Mouse (Mus musculus) liver, embryonic 11.5 days (tissue): ENCODE results near the gene Tex45. TPM values are rescaled to one million over a fixed set of nuclear protein-coding genes. Genes with fewer than 3 reads are reported as not detected.

Source experiments
- ATAC-seq: fragments of 200-750 bp; cut with Nextera tagmentation; replicated peaks from 2 replicates; pipeline ENCODE4 v1.8.0; 2017; ENCODE audit warnings: moderate number of reproducible peaks, mild to moderate bottlenecking, moderate TSS enrichment, moderate library complexity; ENCODE audit not compliant: low FRiP score
- DNase-seq: peaks from one replicate; pipeline ENCODE4 v3.0.0-alpha.2; 2017; ENCODE audit warnings: low spot score
- H3K27ac ChIP-seq: fragments of 300-500 bp; sonication (generic); 2 replicates; pipeline ENCODE4 v1.5.1; 2014; ENCODE audit warnings: mild to moderate bottlenecking, low read depth, low read length, control low read depth
- H3K27me3 ChIP-seq: fragments of 300-500 bp; sonication (generic); replicated peaks from 2 replicates; pipeline ENCODE4 v1.6.1; 2014; ENCODE audit warnings: low read length, mixed read lengths; ENCODE audit not compliant: control insufficient read depth, insufficient read depth
- H3K36me3 ChIP-seq: fragments of 300-500 bp; sonication (generic); 2 replicates; pipeline ENCODE4 v1.6.1; 2014; ENCODE audit warnings: mild to moderate bottlenecking, low read length, moderate library complexity, mixed read lengths; ENCODE audit not compliant: control insufficient read depth, insufficient read depth
- H3K4me1 ChIP-seq: fragments of 300-500 bp; sonication (generic); replicated peaks from 2 replicates; pipeline ENCODE4 v1.6.1; 2014; ENCODE audit warnings: low read length, mixed read lengths; ENCODE audit not compliant: control insufficient read depth, insufficient read depth
- H3K4me2 ChIP-seq: fragments of 300-500 bp; sonication (generic); 2 replicates; pipeline ENCODE4 v1.6.1; 2014; ENCODE audit warnings: mild to moderate bottlenecking, control low read depth, moderate library complexity
- H3K4me3 ChIP-seq: fragments of 300-500 bp; sonication (generic); 2 replicates; pipeline ENCODE4 v1.5.1; 2014; ENCODE audit warnings: low read depth, low read length, control low read depth
- H3K9ac ChIP-seq: fragments of 300-500 bp; sonication (generic); 2 replicates; pipeline ENCODE4 v1.6.1; 2014; ENCODE audit warnings: low read depth, low read length, control low read depth
- H3K9me3 ChIP-seq: fragments of 300-500 bp; sonication (generic); 2 replicates; pipeline ENCODE4 v1.6.1; 2016; ENCODE audit warnings: low read length, inconsistent platforms, mixed read lengths; ENCODE audit not compliant: control insufficient read depth
- WGBS: fragments of 180-500 bp; shearing (Covaris S2); extraction: QIAGEN DNeasy Blood & Tissue Kit; methylation state at CpG from one replicate; pipeline ENCODE4 v1.1.7; 2014; 5-methylcytosine and 5-hydroxymethylcytosine counted together
- polyA plus RNA-seq: library from polyadenylated mRNA; unstranded; fragments of >200 nt; fragmentation: Nextera tagmentation; extraction: Ambion mirVana; gene quantifications from 2 replicates; pipeline ENCODE4 v1.2.1, GENCODE M21; 2014

Tex45 gene
- polyA plus RNA-seq, 1 experiment from 2014 or later: not detected

DNA sequence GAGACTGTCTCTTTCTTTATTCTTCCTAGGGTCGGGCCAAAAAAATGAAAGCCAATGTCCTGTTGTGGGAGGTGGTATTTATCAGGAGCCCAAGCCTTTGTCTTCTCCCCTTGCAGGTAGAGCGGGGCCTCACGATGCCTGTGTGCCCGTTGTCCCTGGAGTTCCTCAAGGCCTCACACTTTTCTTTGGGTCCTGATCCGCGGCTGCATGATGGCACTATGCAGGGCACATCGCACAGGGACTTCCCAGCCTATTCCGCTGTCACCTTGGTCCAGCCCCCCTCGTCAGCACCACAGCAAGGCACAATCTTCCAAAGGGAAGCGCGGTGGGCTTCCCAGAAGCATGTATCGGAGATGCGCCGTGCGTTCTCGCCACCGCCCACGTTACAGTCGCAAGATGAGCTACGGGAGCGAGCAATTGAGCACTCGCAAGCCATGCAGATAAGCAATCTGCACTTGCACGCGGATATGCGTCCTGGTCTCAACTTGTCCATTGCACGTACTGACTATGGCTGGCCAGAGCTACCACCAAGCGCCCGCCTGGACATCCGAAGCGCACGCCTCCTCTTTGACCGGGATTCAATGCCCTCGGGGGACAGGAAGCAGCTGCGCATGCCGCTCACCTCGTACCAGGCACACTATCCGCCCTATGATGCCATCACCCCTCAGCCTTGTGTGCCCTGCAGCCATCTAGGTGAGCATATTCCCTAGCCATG is 5.2 kb downstream of the Tex45 start:
- Histone ChIP-seq H3K4me1 (0 out of 2 replicates have a peak, but pooled peaks cover 3% of the 10 kb centered on the region), H3K4me3 (peak overlapping the region; percentile 33), H3K4me2 (peak overlapping the region; percentile 64), H3K9me3 (no peaks in the 10 kb centered on the region), H3K36me3 (no peaks in the 10 kb centered on the region), H3K9ac (no peak overlapping the region), H3K27ac (no peak overlapping the region), H3K27me3 (peaks cover 9% of the 10 kb centered on the region)
- no peak for DNase-seq
- 0 out of 2 replicates have a peak, but pooled peaks have one; percentile 27 for ATAC-seq
- 19% methylated on average over 37 of the region's 37 CpGs for WGBS

DNA sequence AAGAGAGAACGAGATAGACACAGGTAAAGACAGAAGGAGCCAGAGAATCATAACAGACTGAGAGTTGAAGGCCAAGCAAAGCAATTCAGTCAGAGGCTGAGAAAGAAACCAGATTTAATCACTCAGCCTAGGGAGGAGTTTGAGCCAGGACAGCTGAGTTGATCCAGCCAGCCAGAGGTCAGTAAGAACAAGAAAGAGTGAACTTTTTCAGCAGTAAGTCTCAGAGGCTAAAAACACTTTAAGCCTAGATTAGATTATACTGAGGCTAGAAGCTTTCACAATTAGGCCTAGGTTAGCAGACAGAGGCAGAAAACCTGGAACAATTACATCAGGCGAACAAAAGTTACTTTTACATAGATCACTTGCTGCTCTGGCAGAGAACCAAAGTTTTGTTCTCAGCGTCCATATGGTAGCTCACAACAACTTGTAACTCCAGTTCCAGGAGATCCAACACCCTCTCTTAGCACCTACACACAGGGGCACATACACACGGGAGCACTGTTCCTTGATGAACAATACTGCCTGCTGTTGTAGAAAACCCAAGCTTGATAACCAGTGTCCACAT is 9.6 kb downstream of the Tex45 start:
- no peaks in the 10 kb centered on the region for H3K36me3 ChIP-seq
- WGBS: 63% methylated on average over 4 of the region's 4 CpGs
- no peak overlapping the region for H3K27ac ChIP-seq
- DNase-seq (no peak), ATAC-seq (no peak)
- no peak overlapping the region for H3K4me3 ChIP-seq
- peaks cover 9% of the 10 kb centered on the region for H3K27me3 ChIP-seq
- H3K9me3 ChIP-seq: no peaks in the 10 kb centered on the region
- no peak overlapping the region for H3K9ac ChIP-seq
- no peak overlapping the region for H3K4me2 ChIP-seq
- H3K4me1 ChIP-seq: 0 out of 2 replicates have a peak, but pooled peaks cover 3% of the 10 kb centered on the region

DNA sequence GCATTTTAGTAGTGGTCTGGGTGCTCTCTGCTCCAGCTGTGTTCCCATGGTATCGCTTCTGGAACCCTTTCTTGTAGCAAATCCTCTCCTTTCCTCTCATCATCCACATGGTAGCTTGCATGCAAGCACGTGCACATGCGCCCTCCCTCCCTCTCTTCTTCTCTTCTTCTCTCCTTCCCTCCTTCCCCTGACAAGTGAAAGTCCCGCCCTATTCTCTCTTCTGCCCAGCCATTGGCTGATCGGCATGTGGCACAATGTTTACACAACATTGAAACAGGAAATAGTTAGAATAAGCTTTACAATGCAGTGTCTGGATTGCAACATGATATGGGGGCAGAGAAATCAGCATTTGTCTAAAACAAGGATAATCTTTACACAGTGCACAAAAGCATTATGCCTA is 10.9 kb downstream of the Tex45 start:
- Histone ChIP-seq H3K4me2 (peak overlapping the region; percentile 9; the same call in 1 of the 2 replicates), H3K27me3 (no peaks in the 10 kb centered on the region), H3K36me3 (no peaks in the 10 kb centered on the region), H3K4me3 (no peak overlapping the region), H3K4me1 (no peaks in the 10 kb centered on the region), H3K9me3 (no peaks in the 10 kb centered on the region), H3K9ac (no peak overlapping the region), H3K27ac (no peak overlapping the region)
- WGBS: 45% methylated on average over 5 of the region's 5 CpGs
- ATAC-seq (peak; percentile 44; the same call in 1 of the 2 replicates), DNase-seq (no peak)

DNA sequence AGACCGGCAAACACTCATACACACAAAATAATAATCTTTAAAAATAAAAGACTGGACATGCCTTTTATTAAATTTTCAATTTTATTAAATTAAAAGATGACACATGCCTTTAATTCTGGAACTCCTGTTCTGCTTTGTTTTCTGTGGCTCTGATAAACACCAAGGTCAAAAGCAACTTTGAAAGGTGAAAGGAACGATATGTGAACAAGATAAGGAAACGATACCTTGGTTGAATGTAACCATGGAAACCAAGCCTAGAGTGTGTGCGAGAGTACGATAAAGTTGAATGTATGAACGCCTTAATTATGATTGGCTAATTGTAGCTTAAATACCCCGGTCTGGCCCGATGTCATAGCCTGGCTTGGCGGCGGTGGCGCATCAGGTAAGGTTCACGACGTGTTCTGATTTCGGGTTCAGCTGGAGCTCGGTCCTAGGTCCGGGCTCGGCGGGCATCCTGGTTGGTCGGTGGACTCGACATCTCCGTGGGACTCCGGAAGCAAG is 11.6 kb downstream of the Tex45 start:
- no peak for ATAC-seq
- DNase-seq: no peak
- Histone ChIP-seq H3K4me2 (no peak overlapping the region), H3K4me1 (no peaks in the 10 kb centered on the region), H3K36me3 (no peaks in the 10 kb centered on the region), H3K27me3 (no peaks in the 10 kb centered on the region), H3K27ac (no peak overlapping the region), H3K9ac (no peak overlapping the region), H3K4me3 (no peak overlapping the region), H3K9me3 (no peaks in the 10 kb centered on the region)
- WGBS: 76% methylated on average over 22 of the region's 22 CpGs

DNA sequence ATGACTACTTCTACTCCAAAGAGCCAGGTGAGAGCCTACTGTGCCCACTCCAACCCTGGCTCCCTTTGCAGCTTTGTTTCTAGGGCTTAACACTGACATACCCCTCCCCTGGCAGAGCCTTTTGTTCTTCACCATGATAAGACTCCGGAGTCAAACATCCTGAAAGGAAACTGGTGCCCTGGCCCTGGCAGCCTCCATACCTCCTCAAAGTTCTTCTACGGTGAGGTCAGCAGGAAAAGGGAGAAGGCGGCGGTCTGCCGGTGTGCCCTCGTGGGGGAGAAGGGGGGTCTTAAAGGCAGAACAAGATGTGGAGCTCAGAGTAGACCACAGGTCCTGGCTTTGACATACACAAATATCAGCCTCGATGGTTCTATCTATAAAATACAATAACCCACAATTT is 12.9 kb downstream of the Tex45 start:
- DNase-seq (no peak), ATAC-seq (no peak)
- no peak overlapping the region for H3K4me3 ChIP-seq
- H3K27me3 ChIP-seq: no peaks in the 10 kb centered on the region
- H3K27ac ChIP-seq: no peak overlapping the region
- no peak overlapping the region for H3K9ac ChIP-seq
- no peaks in the 10 kb centered on the region for H3K36me3 ChIP-seq
- 64% methylated on average over 7 of the region's 7 CpGs for WGBS
- no peak overlapping the region for H3K4me2 ChIP-seq
- H3K9me3 ChIP-seq: no peaks in the 10 kb centered on the region
- no peaks in the 10 kb centered on the region for H3K4me1 ChIP-seq

DNA sequence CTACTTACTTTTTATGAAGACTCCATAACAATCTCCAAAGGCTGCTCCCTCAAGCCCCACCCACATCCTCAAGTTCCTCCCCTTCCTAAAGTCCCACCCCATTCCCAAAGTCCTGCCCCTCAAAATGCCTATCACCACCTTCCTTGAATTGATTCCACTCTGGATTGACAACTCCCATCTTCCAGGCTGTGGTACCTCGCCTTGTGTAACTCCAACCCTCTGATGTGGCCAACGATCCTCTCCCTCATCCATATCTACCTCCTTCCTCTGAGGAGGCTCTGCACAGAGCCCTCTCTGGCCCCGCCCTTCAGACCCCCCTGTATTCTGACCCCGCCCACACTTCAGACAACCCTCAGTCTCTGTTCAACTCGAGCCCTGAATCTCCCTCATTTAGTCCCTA is 14.5 kb downstream of the Tex45 start:
- no peaks in the 10 kb centered on the region for H3K9me3 ChIP-seq
- H3K36me3 ChIP-seq: no peaks in the 10 kb centered on the region

DNA sequence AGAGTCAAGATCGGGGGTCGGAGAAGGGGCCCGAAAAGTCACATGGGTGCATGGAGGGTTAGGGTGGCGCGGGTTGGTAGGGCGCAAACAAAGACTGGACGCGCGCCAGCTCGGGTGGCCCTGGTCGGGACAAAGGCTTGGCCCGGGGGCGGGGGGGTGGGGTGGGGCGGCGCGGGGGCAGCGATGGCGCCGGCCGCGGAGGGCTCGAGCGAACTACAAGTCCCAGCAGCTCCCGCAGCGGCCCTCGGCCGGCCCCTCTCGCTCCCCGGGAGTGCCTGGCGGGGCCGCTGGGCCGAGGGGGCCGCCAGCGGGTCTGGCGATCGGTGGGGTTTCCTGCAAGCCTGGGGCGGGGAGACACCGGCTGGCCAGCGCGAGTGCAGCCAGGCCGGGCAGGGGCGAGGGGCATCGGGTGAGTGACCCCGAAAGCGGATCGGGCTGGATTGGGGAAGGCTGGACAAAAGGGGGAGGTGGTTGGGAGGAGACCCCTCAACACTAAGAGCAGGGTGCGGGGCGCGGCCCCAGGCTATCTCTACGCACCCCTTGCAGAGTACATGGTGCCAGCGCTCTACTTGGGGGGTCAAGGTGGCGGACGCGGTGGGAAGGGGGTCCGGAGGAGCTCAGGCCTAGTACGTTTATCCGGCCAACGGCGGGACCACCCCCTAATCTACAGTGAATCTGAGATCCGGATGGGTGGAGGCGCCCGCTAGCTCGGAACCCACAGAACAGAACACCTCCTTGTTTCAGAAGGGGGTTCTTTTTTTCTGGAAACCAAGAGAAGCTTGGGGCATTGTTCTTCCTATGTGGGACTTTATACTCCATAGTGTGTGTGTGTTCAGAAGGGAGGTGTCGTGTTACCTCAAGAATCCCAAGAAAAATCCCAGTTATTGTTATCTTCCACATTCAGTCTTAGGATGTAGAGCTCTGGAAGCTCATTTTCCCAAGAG is 22.5 kb downstream of the Tex45 start, which contains the start of gene Zfp358:
TSS of gene Zfp358 (plus strand) at position 238 of the 944 bp plus-strand sequence.
- WGBS: under 1% methylated on average over 58 of the region's 64 CpGs
- Histone ChIP-seq H3K9me3 (peaks cover 2% of the 10 kb centered on the region; the same call in 1 of the 2 replicates), H3K4me3 (peak within 1 kb of the TSS; percentile 86), H3K4me2 (peak within 1 kb of the TSS; percentile 88), H3K4me1 (peaks cover 13% of the 10 kb centered on the region), H3K9ac (peak within 1 kb of the TSS; percentile 95), H3K27me3 (no peaks in the 10 kb centered on the region), H3K36me3 (peaks cover 13% of the 10 kb centered on the region), H3K27ac (peak within 1 kb of the TSS; percentile 43; the same call in 1 of the 2 replicates)
- DNase-seq (peak; percentile 77), ATAC-seq (peak; percentile 88)

More for the DNA sequence above, 14.5 kb downstream of the Tex45 start:
- H3K4me2 ChIP-seq: no peak overlapping the region
- DNase-seq: no peak
- H3K4me1 ChIP-seq: no peaks in the 10 kb centered on the region
- no peak overlapping the region for H3K4me3 ChIP-seq
- no peak for ATAC-seq
- 21% methylated on average over 5 of the region's 5 CpGs for WGBS
- H3K27ac ChIP-seq: no peak overlapping the region
- no peaks in the 10 kb centered on the region for H3K27me3 ChIP-seq
- H3K9ac ChIP-seq: no peak overlapping the region

DNA sequence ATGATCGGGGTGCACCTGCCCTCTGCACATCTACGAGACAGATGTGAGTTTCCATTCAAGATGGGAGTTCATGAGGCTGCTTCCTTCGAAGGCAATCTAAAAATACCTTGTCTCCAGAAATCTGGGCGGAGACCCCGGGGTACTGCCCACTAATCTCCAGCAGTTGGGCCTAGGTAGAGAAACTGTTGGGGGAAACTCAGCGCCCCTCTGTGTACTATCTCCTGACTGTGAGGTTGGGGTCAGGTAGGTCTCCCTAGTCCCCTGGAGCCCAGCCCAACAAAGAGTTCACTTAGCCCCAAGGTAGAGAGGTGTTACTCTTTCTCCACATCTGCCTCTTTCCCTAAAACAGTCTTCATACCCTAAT is 23.2 kb downstream of the Tex45 start:
- no peak overlapping the region for H3K27ac ChIP-seq
- ATAC-seq (no peak), DNase-seq (no peak)
- peaks cover 13% of the 10 kb centered on the region for H3K36me3 ChIP-seq
- 28% methylated on average over 6 of the region's 6 CpGs for WGBS
- peak overlapping the region; percentile 86 for H3K4me3 ChIP-seq
- H3K4me2 ChIP-seq: peak overlapping the region; percentile 88
- no peaks in the 10 kb centered on the region for H3K27me3 ChIP-seq
- H3K9me3 ChIP-seq: peaks cover 2% of the 10 kb centered on the region; the same call in 1 of the 2 replicates
- peaks cover 13% of the 10 kb centered on the region for H3K4me1 ChIP-seq
- H3K9ac ChIP-seq: peak overlapping the region; percentile 95
